Mouse (Mus musculus): ENCODE measurements around the gene Ptprt. TPM values are rescaled to one million over a fixed set of nuclear protein-coding genes. Genes with fewer than 3 reads are reported as not detected.

Ptprt gene
- total and polyA plus RNA-seq, 3 experiments: 0.76 TPM; not detected in 2

GRCm38 (mm10) chr2:162662431-162662970 lies 1.6 kb upstream of the Ptprt start:
- H3K9me3 ChIP-seq (replicated peaks; ENCODE audit: low read length): peaks cover 85% of the 10 kb centered on the region
- TF ChIP-seq MAX (IDR thresholded peaks at IDR 0.05; ENCODE audit: low read length) (no peak), JUND (conservative IDR thresholded peaks at IDR 0.05; ENCODE audit: low read depth, low read length) (no peak), JUN (IDR thresholded peaks at IDR 0.05; ENCODE audit: insufficient read depth, low read depth, low read length) (no peak), E2F4 (IDR thresholded peaks at IDR 0.05; ENCODE audit: insufficient replicate concordance, low read depth, low read length) (no peak), NRF1 (IDR thresholded peaks at IDR 0.05; ENCODE audit: low read depth, low read length) (no peak), SMC3 (IDR thresholded peaks at IDR 0.05; ENCODE audit: low read depth, low read length) (no peak), USF2 (conservative IDR thresholded peaks at IDR 0.05; ENCODE audit: low read depth, low read length) (no peak), KAT2A (IDR thresholded peaks at IDR 0.05; ENCODE audit: insufficient replicate concordance, low read length) (no peak), ZMIZ1 (IDR thresholded peaks at IDR 0.05; ENCODE audit: low read depth, low read length) (no peak), ELF1 (IDR thresholded peaks at IDR 0.05; ENCODE audit: low read depth, low read length) (no peak), ZNF384 (IDR thresholded peaks at IDR 0.05; ENCODE audit: low read depth, low read length) (no peak), TBP (conservative IDR thresholded peaks at IDR 0.05; ENCODE audit: low read depth, low read length) (no peak), SIN3A (IDR thresholded peaks at IDR 0.05; ENCODE audit: low read length) (no peak), PAX5 (IDR thresholded peaks at IDR 0.05; ENCODE audit: low read length) (no peak), HCFC1 (IDR thresholded peaks at IDR 0.05; ENCODE audit: low read depth, low read length) (no peak), RAD21 (IDR thresholded peaks at IDR 0.05; ENCODE audit: low read depth, low read length) (no peak), POLR2AphosphoS2 (IDR thresholded peaks at IDR 0.05; ENCODE audit: low read depth, low read length) (no peak), CTCF (conservative IDR thresholded peaks at IDR 0.05 in 1 of 2, IDR thresholded peaks at IDR 0.05 in 1 of 2; ENCODE audit: low read depth in 2 of 2, low read length in 2 of 2) (no peak)
- no peak for DNase-seq (ENCODE audit: extremely low read depth)
- dilution Hi-C loops (cut with MboI; ENCODE audit: extremely low pct_ligation_motif_present, extremely low pct_unique_long_range_greater_than_20kb, low sequenced_read_pairs): no loop called here
- H3K79me2 ChIP-seq (replicated peaks; ENCODE audit: control insufficient read depth, extremely low read depth, insufficient read depth, poor library complexity, severe bottlenecking): no peaks in the 10 kb centered on the region
- no peaks in the 10 kb centered on the region for H3K36me3 ChIP-seq (replicated peaks in 1 of 2; ENCODE audit: control insufficient read depth in 1 of 2, insufficient read depth in 1 of 2, low read length in 1 of 2)
- in situ Hi-C loops (cut with MboI; ENCODE audit: low pct_ligation_motif_present, low pct_unique_long_range_greater_than_20kb, low sequenced_read_pairs): no loop called here
- H3K4me3 ChIP-seq (replicated peaks in 1 of 3; ENCODE audit: low read depth in 2 of 3, low read length in 2 of 3, poor library complexity in 1 of 3): no peak overlapping the region
- H3K27ac ChIP-seq (ENCODE audit: insufficient read depth, low read depth): no peak overlapping the region
- no peak overlapping the region for H3K9ac ChIP-seq (ENCODE audit: insufficient read depth, low read depth)
- H3K4me1 ChIP-seq (ENCODE audit: control insufficient read depth in 1 of 2, insufficient read depth in 2 of 2): no peaks in the 10 kb centered on the region
- no peaks in the 10 kb centered on the region for H3K27me3 ChIP-seq (replicated peaks)
- no peak overlapping the region for H3K4me2 ChIP-seq (ENCODE audit: insufficient read depth, low read depth, poor library complexity, severe bottlenecking)

- Histone ChIP-seq H3K9ac (ENCODE audit: insufficient read depth, low read depth) (no peak overlapping the region), H3K4me3 (replicated peaks in 1 of 3; ENCODE audit: low read depth in 2 of 3, low read length in 2 of 3, poor library complexity in 1 of 3) (no peak overlapping the region), H3K4me1 (ENCODE audit: control insufficient read depth in 1 of 2, insufficient read depth in 2 of 2) (no peaks in the 10 kb centered on the region), H3K4me2 (ENCODE audit: insufficient read depth, low read depth, poor library complexity, severe bottlenecking) (no peak overlapping the region), H3K79me2 (replicated peaks; ENCODE audit: control insufficient read depth, extremely low read depth, insufficient read depth, poor library complexity, severe bottlenecking) (no peaks in the 10 kb centered on the region), H3K36me3 (replicated peaks in 1 of 2; ENCODE audit: control insufficient read depth in 1 of 2, insufficient read depth in 1 of 2, low read length in 1 of 2) (no peaks in the 10 kb centered on the region), H3K27ac (ENCODE audit: insufficient read depth, low read depth) (no peak overlapping the region), H3K9me3 (replicated peaks; ENCODE audit: low read length) (peaks cover 81% of the 10 kb centered on the region), H3K27me3 (replicated peaks) (no peaks in the 10 kb centered on the region)
- no peak for DNase-seq (ENCODE audit: extremely low read depth)
- TF ChIP-seq UBTF (IDR thresholded peaks at IDR 0.05; ENCODE audit: low read depth, low read length): no peak
- TF ChIP-seq EP300 (IDR thresholded peaks at IDR 0.05; ENCODE audit: low read length): no peak
- in situ Hi-C loops (cut with MboI; ENCODE audit: low pct_ligation_motif_present, low pct_unique_long_range_greater_than_20kb, low sequenced_read_pairs): no loop called here
- dilution Hi-C loops (cut with MboI; ENCODE audit: extremely low pct_ligation_motif_present, extremely low pct_unique_long_range_greater_than_20kb, low sequenced_read_pairs): no loop called here
These were observed 786 bp upstream of the Ptprt start for GRCm38 (mm10) chr2:162661733-162662132.

Data from CH12.LX (cell line).